Comparison of ENCODE assay signal across 10 mouse cellular contexts in the genomic region with DNA sequence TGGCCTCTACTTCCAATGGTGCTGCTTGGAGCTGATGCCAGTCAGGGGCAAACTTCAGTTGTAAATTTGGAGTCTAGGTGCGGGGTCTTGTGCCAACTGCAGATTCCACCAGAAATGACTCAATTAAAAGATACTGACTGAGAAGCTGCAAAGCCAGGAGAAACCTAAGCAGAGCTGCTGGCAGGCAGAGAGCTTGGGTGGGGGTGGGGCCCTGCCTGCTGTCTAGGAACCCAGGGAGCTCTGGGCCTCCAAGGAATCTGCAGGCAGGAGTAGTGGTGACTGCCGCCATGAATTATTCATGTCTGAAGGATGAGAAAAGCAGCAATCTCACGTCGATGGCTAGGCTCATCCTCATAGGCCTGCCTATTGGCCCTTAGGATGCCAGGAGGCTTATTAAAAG.
DNase-seq lines count a peak whose midpoint lies in the region; ATAC-seq and TF ChIP-seq lines count a peak whose summit lies in the region.
"Had no signal": no experiment of that assay in that cellular context is flagged by ENCODE, and none has a peak within 500 bp of the region (broad histone marks: within the 10 kb centered on the region; RNA-seq: fewer than 3 reads in every experiment).

No protein-coding gene starts in this region.

- H3K27me3 ChIP-seq in kidney, embryonic 15.5 days = peaks cover 12% of the 10 kb centered on the region; the same call in 1 of the 2 replicates
- H3K27me3 ChIP-seq in hindbrain, embryonic 10.5 days (ENCODE audit: insufficient read depth, poor library complexity, severe bottlenecking) = no peaks in the 10 kb centered on the region
- H3K27me3 ChIP-seq in midbrain, embryonic 10.5 days (ENCODE audit: low read depth, poor library complexity, severe bottlenecking) = no peaks in the 10 kb centered on the region
- H3K27me3 ChIP-seq in lung, postnatal 0 days (replicated peaks; ENCODE audit: insufficient read depth, low read length) = no peaks in the 10 kb centered on the region
- H3K27me3 ChIP-seq: Patski had no signal

- no peak overlapping the region for H3K9ac ChIP-seq in kidney, embryonic 15.5 days
- H3K9ac ChIP-seq in lung, postnatal 0 days (replicated peaks; ENCODE audit: low read depth) = no peak overlapping the region

- H3K4me2 ChIP-seq in kidney, embryonic 15.5 days = peak overlapping the region; percentile 34
- no peak overlapping the region for H3K4me2 ChIP-seq in lung, postnatal 0 days (replicated peaks; ENCODE audit: low read depth, low read length)

- no peak for DNase-seq in kidney, postnatal 14 days
- peak; percentile 46 for DNase-seq in hindbrain, embryonic 10.5 days (ENCODE audit: low spot score)
- DNase-seq in midbrain, embryonic 10.5 days (ENCODE audit: low spot score) = peak; percentile 60
- DNase-seq in retina, postnatal 1 day = peak; percentile 32
- no peak for DNase-seq in lung, postnatal 4 days
- no peak for DNase-seq in cerebellum, adult 9-10 months
- DNase-seq in lung, postnatal 0 days (ENCODE audit: low spot score) = no peak
- DNase-seq: kidney, postnatal 10 days had no signal

- ATAC-seq in kidney, embryonic 15.5 days (replicated peaks; ENCODE audit: low FRiP score) = peak; percentile 52; the same call in 1 of the 2 replicates
- no peak for ATAC-seq in lung, postnatal 0 days
- ATAC-seq: Patski had no signal

- H3K27ac ChIP-seq in kidney, embryonic 15.5 days = peak overlapping the region; percentile 32; the same call in 1 of the 2 replicates
- H3K27ac ChIP-seq in hindbrain, embryonic 10.5 days = peak overlapping the region; percentile 59; the same call in 1 of the 2 replicates
- peak overlapping the region; percentile 73 for H3K27ac ChIP-seq in midbrain, embryonic 10.5 days (replicated peaks)
- no peak overlapping the region for H3K27ac ChIP-seq in lung, postnatal 0 days (ENCODE audit: low read length)

- WGBS in kidney, embryonic 15.5 days = 23% methylated on average over 4 of the region's 4 CpGs
- 26% methylated on average over 4 of the region's 4 CpGs for WGBS in hindbrain, embryonic 10.5 days
- 24% methylated on average over 4 of the region's 4 CpGs for WGBS in midbrain, embryonic 10.5 days
- WGBS in lung, postnatal 0 days = 55% methylated on average over 4 of the region's 4 CpGs

- TF ChIP-seq CTCF in lung, postnatal 0 days (IDR thresholded peaks at IDR 0.05) = no peak

- TF ChIP-seq EP300 in lung, postnatal 0 days (IDR thresholded peaks at IDR 0.05) = no peak

- peaks cover 19% of the 10 kb centered on the region for H3K4me1 ChIP-seq in kidney, embryonic 15.5 days
- peaks cover 18% of the 10 kb centered on the region for H3K4me1 ChIP-seq in hindbrain, embryonic 10.5 days (replicated peaks)
- H3K4me1 ChIP-seq in midbrain, embryonic 10.5 days = peaks cover 17% of the 10 kb centered on the region
- no peaks in the 10 kb centered on the region for H3K4me1 ChIP-seq in lung, postnatal 0 days (ENCODE audit: insufficient read depth, low read depth, low read length)

- H3K4me3 ChIP-seq in kidney, embryonic 15.5 days (replicated peaks) = no peak overlapping the region
- no peak overlapping the region for H3K4me3 ChIP-seq in hindbrain, embryonic 10.5 days
- no peak overlapping the region for H3K4me3 ChIP-seq in midbrain, embryonic 10.5 days
- no peak overlapping the region for H3K4me3 ChIP-seq in lung, postnatal 0 days (ENCODE audit: low read depth, low read length)

- H3K9me3 ChIP-seq in kidney, embryonic 15.5 days (replicated peaks) = no peaks in the 10 kb centered on the region
- H3K9me3 ChIP-seq in hindbrain, embryonic 10.5 days = no peaks in the 10 kb centered on the region
- H3K9me3 ChIP-seq in midbrain, embryonic 10.5 days (replicated peaks) = no peaks in the 10 kb centered on the region
- no peaks in the 10 kb centered on the region for H3K9me3 ChIP-seq in lung, postnatal 0 days (ENCODE audit: low read length)

- no peaks in the 10 kb centered on the region for H3K36me3 ChIP-seq in kidney, embryonic 15.5 days
- no peaks in the 10 kb centered on the region for H3K36me3 ChIP-seq in hindbrain, embryonic 10.5 days
- no peaks in the 10 kb centered on the region for H3K36me3 ChIP-seq in midbrain, embryonic 10.5 days
- no peaks in the 10 kb centered on the region for H3K36me3 ChIP-seq in lung, postnatal 0 days (ENCODE audit: insufficient read depth, low read length)

Comparison
In these comparisons a context has a peak if more than half of its experiments do, and no peak if none do; other contexts are left out.
1. DNase-seq: peak in hindbrain, embryonic 10.5 days (single experiment), midbrain, embryonic 10.5 days (single experiment) and retina, postnatal 1 day (single experiment); none in kidney, postnatal 14 days (single experiment), lung, postnatal 4 days (0 of 2), cerebellum, adult 9-10 months (single experiment) and lung, postnatal 0 days (single experiment).